Mouse (Mus musculus) heart, embryonic 16.5 days (tissue): ENCODE measurements around the gene Olfr104-ps. TPM values are rescaled to one million over a fixed set of nuclear protein-coding genes. Genes with fewer than 3 reads are reported as not detected.

Experiments used
- ATAC-seq: fragments of 200-750 bp; cut with Nextera tagmentation; replicated peaks from 2 replicates; pipeline ENCODE4 v1.8.0; 2017; ENCODE audit warnings: moderate number of reproducible peaks; ENCODE audit not compliant: insufficient read depth, low FRiP score; ENCODE audit errors: extremely low read depth
- H3K27ac ChIP-seq: fragments of 300-500 bp; sonication (generic); 2 replicates; pipeline ENCODE4 v1.5.1; 2014; ENCODE audit warnings: mild to moderate bottlenecking, low read length, control low read depth, moderate library complexity
- H3K27me3 ChIP-seq: fragments of 300-500 bp; sonication (generic); 2 replicates; pipeline ENCODE4 v1.6.1; 2014; ENCODE audit warnings: low read length, mixed read lengths; ENCODE audit not compliant: control insufficient read depth, insufficient read depth
- H3K36me3 ChIP-seq: fragments of 300-500 bp; sonication (generic); 2 replicates; pipeline ENCODE4 v1.6.1; 2014; ENCODE audit not compliant: control insufficient read depth, insufficient read depth
- H3K4me1 ChIP-seq: fragments of 300-500 bp; sonication (generic); 2 replicates; pipeline ENCODE4 v1.6.1; 2014; ENCODE audit warnings: low read length, mixed read lengths; ENCODE audit not compliant: control insufficient read depth, insufficient read depth
- H3K4me2 ChIP-seq: fragments of 300-500 bp; sonication (generic); 2 replicates; pipeline ENCODE4 v1.6.1; 2014; ENCODE audit warnings: low read depth, mild to moderate bottlenecking, control low read depth, low read length
- H3K4me3 ChIP-seq: fragments of 300-500 bp; sonication (generic); 2 replicates; pipeline ENCODE4 v1.5.1; 2014; ENCODE audit warnings: mild to moderate bottlenecking, control low read depth, low read length
- H3K9ac ChIP-seq: fragments of 300-500 bp; sonication (generic); 2 replicates; pipeline ENCODE4 v1.6.1; 2014; ENCODE audit warnings: low read length, control low read depth
- H3K9me3 ChIP-seq: fragments of 300-500 bp; sonication (generic); replicated peaks from 2 replicates; pipeline ENCODE4 v1.6.1; 2016; ENCODE audit warnings: low read length; ENCODE audit not compliant: control insufficient read depth
- WGBS: fragments of 180-500 bp; shearing (Covaris S2); extraction: QIAGEN DNeasy Blood & Tissue Kit; methylation state at CpG from one replicate; pipeline ENCODE4 v1.1.7; 2014; 5-methylcytosine and 5-hydroxymethylcytosine counted together
- polyA plus RNA-seq: library from polyadenylated mRNA; unstranded; fragments of >200 nt; fragmentation: Nextera tagmentation; extraction: Ambion mirVana; gene quantifications from 2 replicates; pipeline ENCODE4 v1.2.1, GENCODE M21; 2015

Olfr104-ps gene
- not detected in 2 replicates for polyA plus RNA-seq

DNA sequence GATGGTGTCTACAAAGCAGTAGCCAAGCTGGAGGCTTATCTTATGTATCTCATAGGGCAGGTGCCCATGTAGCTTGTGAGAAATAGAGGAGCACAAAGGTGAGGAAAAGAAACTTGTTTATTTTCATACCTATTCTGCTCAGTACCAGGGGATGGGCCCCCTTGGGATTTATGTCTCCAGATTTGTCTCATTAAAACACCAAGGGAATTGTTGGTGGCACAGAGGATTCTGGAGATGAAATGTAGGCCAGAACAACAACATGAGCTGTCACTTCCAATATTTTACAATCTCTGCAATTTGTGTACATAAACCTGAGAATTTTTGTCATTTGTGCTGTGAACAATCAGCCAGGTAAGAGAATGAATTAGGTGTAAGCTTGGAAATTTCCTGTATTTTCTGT is at the start of gene Olfr104-ps:
Gene Olfr104-ps, plus strand, starts transcription at position 301 of the 400 bp plus-strand sequence.
- Histone ChIP-seq H3K4me2 (no peak within 1 kb of the TSS), H3K27ac (no peak within 1 kb of the TSS), H3K9me3 (0 out of 2 replicates have a peak, but pooled peaks cover 2% of the 10 kb centered on the region), H3K36me3 (no peaks in the 10 kb centered on the region), H3K4me1 (no peaks in the 10 kb centered on the region), H3K27me3 (no peaks in the 10 kb centered on the region), H3K4me3 (no peak within 1 kb of the TSS), H3K9ac (no peak within 1 kb of the TSS)
- no peak for ATAC-seq

DNA sequence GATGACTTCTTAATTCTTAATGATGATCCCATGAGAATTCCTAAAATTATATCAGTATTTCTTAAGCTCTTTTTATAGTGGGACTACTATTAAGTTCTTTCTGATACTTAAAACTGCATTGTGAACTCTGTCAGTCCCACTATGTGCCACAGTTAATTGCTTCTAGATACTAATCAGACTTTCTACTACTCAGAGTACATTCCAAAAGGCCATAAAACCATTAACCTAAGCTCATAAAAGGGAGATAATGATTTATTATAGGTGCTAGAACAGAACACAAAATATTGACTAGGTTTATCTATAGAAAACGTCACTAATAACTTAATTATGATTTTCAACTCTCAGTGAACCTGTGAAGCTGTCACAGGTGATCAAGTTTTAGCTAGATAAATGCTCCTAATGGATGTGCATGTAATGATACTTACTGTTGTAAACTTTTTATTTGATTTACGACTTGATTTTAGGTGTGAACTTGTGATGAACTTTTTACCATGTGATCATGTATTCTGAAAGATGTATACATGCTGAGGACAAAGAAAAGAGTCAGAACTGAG is 49.2 kb upstream of the Olfr104-ps start:
- Histone ChIP-seq H3K36me3 (no peaks in the 10 kb centered on the region), H3K27me3 (no peaks in the 10 kb centered on the region), H3K4me2 (no peak overlapping the region), H3K9ac (no peak overlapping the region), H3K27ac (no peak overlapping the region), H3K9me3 (no peaks in the 10 kb centered on the region), H3K4me3 (no peak overlapping the region), H3K4me1 (no peaks in the 10 kb centered on the region)
- WGBS: 36% methylated on average over 2 of the region's 2 CpGs
- no peak for ATAC-seq

DNA sequence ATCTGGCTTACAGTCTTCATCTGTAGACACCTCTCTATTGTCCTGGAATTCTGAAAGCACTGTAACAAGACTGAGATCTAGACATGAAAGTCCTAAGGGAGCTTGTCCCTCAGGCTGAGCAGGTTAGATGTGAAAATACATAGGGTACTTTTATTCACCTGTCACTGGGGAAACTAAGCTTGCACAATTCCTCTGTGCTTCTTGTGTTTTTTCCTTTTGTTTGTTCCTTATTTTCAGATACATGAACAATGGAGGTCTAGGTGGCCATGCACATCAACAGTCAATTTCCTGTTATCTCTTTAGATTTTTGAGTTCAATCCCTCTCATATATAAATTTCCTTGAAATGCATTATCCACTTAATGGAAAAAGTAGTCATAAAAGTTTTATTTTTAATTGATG is 42.4 kb upstream of the Olfr104-ps start, which contains the start of gene Olfr102:
Gene Olfr102, minus strand, starts transcription at position 101 of the 400 bp plus-strand sequence.
- peaks cover 8% of the 10 kb centered on the region for H3K9me3 ChIP-seq
- H3K36me3 ChIP-seq: no peaks in the 10 kb centered on the region
- no peak within 1 kb of the TSS for H3K27ac ChIP-seq
- no peak within 1 kb of the TSS for H3K4me3 ChIP-seq
- H3K27me3 ChIP-seq: no peaks in the 10 kb centered on the region
- no peak for ATAC-seq
- H3K4me1 ChIP-seq: no peaks in the 10 kb centered on the region
- H3K4me2 ChIP-seq: no peak within 1 kb of the TSS
- H3K9ac ChIP-seq: no peak within 1 kb of the TSS

DNA sequence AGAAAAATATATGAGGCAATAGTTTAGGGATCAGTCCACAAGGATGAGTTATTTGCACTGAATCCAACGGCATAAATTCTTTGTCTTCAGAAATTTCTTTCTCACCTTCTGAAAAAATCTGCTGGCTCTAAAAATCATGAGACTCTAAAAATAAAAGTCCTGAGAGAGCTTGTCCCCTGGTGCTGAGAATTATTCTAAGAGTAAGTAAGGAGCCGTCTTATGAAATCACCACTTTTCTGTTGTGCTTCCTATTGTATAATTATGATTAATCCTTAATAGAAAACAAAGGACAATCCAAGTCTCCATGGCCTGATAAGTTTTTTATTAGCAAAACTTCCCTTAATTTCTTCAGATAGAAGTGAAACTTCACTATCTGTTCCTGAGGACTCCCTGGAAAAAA is 19.8 kb upstream of the Olfr104-ps start, which contains the start of gene Olfr103:
Gene Olfr103, minus strand, starts transcription at position 101 of the 400 bp plus-strand sequence.
- Histone ChIP-seq H3K27me3 (no peaks in the 10 kb centered on the region), H3K9ac (no peak within 1 kb of the TSS), H3K4me2 (no peak within 1 kb of the TSS), H3K4me3 (no peak within 1 kb of the TSS), H3K36me3 (no peaks in the 10 kb centered on the region), H3K27ac (no peak within 1 kb of the TSS), H3K4me1 (no peaks in the 10 kb centered on the region), H3K9me3 (no peaks in the 10 kb centered on the region)
- 74% methylated on average over 2 of the region's 2 CpGs for WGBS
- ATAC-seq: no peak

DNA sequence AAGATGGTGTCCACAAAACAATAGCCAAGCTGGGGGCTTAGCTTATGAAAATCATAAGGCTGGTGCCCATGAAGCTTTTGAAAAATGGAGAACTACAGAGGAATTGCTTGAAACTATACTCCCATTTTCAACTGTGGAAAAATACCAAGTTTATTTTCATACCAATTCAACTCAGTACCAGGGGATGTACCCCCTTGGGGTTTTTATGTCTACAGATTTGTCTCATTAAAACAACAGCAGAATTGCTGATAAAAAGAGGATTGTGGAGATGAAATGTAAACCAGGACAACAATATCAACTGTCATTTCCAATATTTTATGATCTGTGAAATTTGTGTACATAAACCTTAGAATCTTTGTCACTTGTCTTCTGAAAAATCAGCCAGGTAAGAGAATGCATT is 19.4 kb downstream of the Olfr104-ps start, which contains the start of gene Olfr105-ps:
Gene Olfr105-ps, plus strand, starts transcription at position 301 of the 400 bp plus-strand sequence.
- peaks cover 2% of the 10 kb centered on the region; the same call in 1 of the 2 replicates for H3K9me3 ChIP-seq
- H3K4me3 ChIP-seq: no peak within 1 kb of the TSS
- H3K4me1 ChIP-seq: no peaks in the 10 kb centered on the region
- no peak within 1 kb of the TSS for H3K4me2 ChIP-seq
- no peaks in the 10 kb centered on the region for H3K36me3 ChIP-seq
- ATAC-seq: no peak
- H3K27me3 ChIP-seq: no peaks in the 10 kb centered on the region
- no peak within 1 kb of the TSS for H3K27ac ChIP-seq
- H3K9ac ChIP-seq: no peak within 1 kb of the TSS

DNA sequence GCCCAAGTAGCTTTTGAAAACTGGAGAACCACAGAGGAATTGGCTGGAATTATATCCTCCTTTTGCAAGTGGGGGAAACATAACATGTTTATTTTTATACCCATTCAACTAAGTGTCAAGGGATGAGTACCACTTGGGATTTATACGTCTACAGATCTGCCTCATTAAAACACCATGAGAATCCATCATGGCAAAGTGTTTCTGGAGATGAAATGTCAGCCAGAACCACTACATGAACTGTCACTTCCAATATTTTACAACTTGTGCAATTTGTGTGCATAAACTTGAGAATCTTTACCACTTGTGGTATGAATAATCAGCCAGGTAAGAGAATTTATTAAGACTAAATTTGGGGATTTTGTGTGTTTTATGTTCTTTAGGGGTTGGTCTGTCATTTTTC is 30.7 kb downstream of the Olfr104-ps start, which contains the start of gene Olfr106-ps:
Gene Olfr106-ps, plus strand, starts transcription at position 301 of the 400 bp plus-strand sequence.
- H3K4me3 ChIP-seq: no peak within 1 kb of the TSS
- H3K27ac ChIP-seq: no peak within 1 kb of the TSS
- no peaks in the 10 kb centered on the region for H3K9me3 ChIP-seq
- H3K27me3 ChIP-seq: no peaks in the 10 kb centered on the region
- no peaks in the 10 kb centered on the region for H3K4me1 ChIP-seq
- WGBS: 65% methylated on average over 1 of the region's 1 CpGs
- no peaks in the 10 kb centered on the region for H3K36me3 ChIP-seq
- H3K9ac ChIP-seq: no peak within 1 kb of the TSS
- no peak within 1 kb of the TSS for H3K4me2 ChIP-seq
- ATAC-seq: no peak

DNA sequence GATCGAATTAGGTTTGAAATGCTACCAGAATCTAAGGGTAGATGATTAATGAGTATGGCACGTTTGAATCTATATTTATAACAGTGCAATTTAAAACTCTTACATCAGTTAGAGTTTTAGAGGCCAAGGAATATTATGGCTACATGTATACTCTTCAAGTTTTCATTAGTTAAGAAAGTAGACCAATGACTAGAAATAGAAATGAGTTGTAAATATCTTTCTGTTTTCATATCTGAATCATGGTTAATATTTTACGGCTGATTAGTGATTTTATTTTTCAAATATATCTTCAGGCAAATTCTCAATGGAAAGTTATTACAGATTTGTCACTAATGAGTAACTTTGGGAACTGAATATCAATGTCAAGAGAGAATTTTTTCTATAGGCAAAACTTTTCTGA is 39.5 kb downstream of the Olfr104-ps start, which contains the start of gene Olfr107:
Gene Olfr107, plus strand, starts transcription at position 301 of the 400 bp plus-strand sequence.
- Histone ChIP-seq H3K4me3 (no peak within 1 kb of the TSS), H3K4me1 (no peaks in the 10 kb centered on the region), H3K9me3 (no peaks in the 10 kb centered on the region), H3K9ac (no peak within 1 kb of the TSS), H3K27me3 (no peaks in the 10 kb centered on the region), H3K36me3 (no peaks in the 10 kb centered on the region), H3K27ac (no peak within 1 kb of the TSS), H3K4me2 (no peak within 1 kb of the TSS)
- WGBS: 63% methylated on average over 3 of the region's 3 CpGs
- no peak for ATAC-seq

DNA sequence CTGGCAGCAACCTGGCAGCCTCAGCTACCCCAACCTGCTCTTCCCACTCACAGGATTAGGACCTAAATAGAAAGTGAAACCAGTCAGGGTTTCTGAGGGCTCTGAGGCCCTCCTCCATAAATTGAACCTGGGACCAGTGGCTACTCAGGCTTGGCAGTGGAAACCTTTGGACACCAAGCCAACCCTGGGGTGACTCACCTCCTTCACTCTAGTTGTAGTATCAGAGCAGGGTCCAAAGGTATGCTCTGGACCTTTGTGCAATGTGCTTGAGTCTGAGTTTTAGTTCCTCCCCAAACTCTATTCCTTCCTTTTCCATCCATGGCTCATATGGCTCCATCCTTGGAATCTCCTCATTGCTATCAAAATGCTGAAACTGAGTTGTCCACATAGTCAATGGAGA is 54.0 kb downstream of the Olfr104-ps start:
- no peaks in the 10 kb centered on the region for H3K27me3 ChIP-seq
- peaks cover 7% of the 10 kb centered on the region; the same call in 1 of the 2 replicates for H3K9me3 ChIP-seq
- H3K9ac ChIP-seq: no peak overlapping the region
- no peaks in the 10 kb centered on the region for H3K36me3 ChIP-seq
- H3K27ac ChIP-seq: no peak overlapping the region
- no peaks in the 10 kb centered on the region for H3K4me1 ChIP-seq
- no peak overlapping the region for H3K4me3 ChIP-seq
- H3K4me2 ChIP-seq: no peak overlapping the region
- ATAC-seq: no peak
